Mouse (Mus musculus) sigmoid colon, adult 10 weeks (tissue): ENCODE measurements around the gene Nmrk1. TPM values are rescaled to one million over a fixed set of nuclear protein-coding genes. Genes with fewer than 3 reads are reported as not detected.

ENCODE experiments used
- polyA plus RNA-seq: library from polyadenylated mRNA; stranded (reverse); fragments of 350-450 nt; fragmentation: Illumina TruSeq; extraction: RNeasy Lipid Tissue Mini Kit (QIAGEN cat#74804); gene quantifications from one replicate; pipeline ENCODE4 v1.2.3, GENCODE M21; 2014; ENCODE audit warnings: low read depth, low replicate concordance

The Nmrk1 gene
- 5.0 TPM for polyA plus RNA-seq

GRCm38 (mm10) chr19:18631644-18632219 lies at the start of gene Nmrk1, which contains the start of gene Ostf1:
Gene Nmrk1 (plus strand): TSS chr19:18631950.
Gene Ostf1 (minus strand): TSS chr19:18631823.

DNA sequence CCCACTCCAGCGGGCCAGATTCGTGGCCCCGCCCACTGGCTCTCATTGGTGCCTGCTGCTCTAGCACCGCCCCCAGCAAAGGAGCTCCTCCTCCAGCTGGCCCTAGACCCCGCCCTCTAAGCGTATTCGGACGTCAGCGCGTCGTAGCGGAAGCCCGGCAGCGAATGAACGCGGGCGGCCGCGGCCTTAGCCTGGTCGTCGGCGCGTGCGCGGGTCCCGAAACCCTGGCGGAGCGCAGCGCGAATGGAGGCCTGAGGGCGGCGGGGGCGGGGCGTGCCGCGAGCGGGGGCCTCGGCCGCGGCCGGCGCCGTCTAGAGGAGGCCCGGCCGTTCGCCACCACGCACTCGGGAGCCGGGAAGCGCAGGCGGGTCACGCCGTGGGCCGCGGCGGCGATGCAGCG lies 38.9 kb downstream of the Nmrk1 start, which contains the start of gene Carnmt1:
Gene Carnmt1 (plus strand): TSS at position 157 of the 400 bp plus-strand sequence.

Other genes starting within 250 kb of the Nmrk1 start
- 110 TPM for gene Ostf1, start 127 bp upstream of the Nmrk1 start, polyA plus RNA-seq
- gene Carnmt1, start 38.8 kb downstream of the Nmrk1 start, polyA plus RNA-seq = 109 TPM
- gene D030056L22Rik, start 81.2 kb downstream of the Nmrk1 start, polyA plus RNA-seq = 41.6 TPM
- gene Trpm6, start 118.0 kb downstream of the Nmrk1 start, polyA plus RNA-seq = 125 TPM